Mouse (Mus musculus) layer of hippocampus, adult 11-12 months (tissue): ENCODE measurements around the gene Gng2.
A peak's percentile ranks its signal among the peaks of the same experiment; 100 is the strongest.
"Not testable (repeated sequence)": the region's sequence is repeated elsewhere in the genome, so short reads cannot be mapped to it uniquely, and the experiment has no call there.

Source experiments
- DNase-seq: peaks from one replicate; pipeline ENCODE4 v3.0.0; 2022; ENCODE audit warnings: low spot score

Gene Gng2

DNA sequence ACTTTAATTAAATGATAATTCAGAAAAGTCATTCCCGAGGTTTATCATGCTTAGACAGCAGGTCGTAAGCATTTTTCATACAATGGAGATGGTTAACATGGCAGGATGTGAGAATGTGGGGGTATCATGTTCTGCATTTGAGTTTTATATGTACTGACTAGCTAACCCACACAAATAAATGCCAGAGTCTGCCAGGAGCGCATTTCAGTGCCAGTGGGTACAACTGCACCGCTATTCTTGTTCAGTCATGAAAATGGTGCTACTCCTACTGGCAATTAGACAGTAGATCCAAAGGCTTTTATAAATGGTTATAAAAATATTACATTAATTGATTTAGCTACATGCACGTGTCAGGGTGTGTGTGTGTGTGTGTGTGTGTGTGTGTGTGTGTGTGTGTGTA, 38.9 kb downstream of the Gng2 start:
- DNase-seq: peak; percentile 32

DNA sequence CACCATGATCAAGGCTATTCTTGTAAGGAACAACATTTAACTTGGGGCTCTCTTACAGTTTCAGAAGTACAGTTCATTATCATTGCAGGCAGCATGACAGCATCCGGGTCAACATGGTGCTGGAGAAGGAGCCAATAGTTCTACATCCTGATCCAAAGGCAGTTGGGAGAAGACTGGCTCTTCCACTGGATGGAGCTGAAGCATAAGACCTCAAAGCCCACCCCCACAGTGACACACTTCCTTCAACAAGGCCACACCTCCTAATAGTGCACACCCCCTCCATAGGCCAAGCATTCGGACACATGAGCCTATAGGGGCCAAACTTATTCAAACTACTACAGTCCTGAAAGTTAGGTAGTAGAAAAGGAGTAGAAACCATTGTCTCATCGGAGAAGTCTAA, 42.3 kb downstream of the Gng2 start:
- no peak for DNase-seq

DNA sequence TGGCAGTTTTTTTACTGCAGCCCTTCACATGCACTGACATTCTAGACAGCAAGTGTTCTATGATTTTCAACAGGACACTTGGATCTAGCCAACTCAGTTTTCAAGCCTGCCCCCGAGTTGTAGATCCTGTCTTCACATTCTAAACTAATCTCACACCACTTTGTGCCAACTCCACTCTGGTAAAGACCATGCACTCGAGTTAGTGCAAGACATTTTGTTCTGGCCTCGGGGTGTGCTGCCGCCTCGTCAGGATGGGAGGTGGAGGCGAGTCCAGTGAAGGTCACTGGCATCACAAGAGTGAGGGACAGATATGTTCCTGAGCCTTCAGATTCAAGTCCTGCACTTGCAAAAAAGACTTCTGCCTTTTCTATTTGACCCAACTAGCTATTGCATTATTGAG, 44.1 kb downstream of the Gng2 start:
- DNase-seq: no peak

DNA sequence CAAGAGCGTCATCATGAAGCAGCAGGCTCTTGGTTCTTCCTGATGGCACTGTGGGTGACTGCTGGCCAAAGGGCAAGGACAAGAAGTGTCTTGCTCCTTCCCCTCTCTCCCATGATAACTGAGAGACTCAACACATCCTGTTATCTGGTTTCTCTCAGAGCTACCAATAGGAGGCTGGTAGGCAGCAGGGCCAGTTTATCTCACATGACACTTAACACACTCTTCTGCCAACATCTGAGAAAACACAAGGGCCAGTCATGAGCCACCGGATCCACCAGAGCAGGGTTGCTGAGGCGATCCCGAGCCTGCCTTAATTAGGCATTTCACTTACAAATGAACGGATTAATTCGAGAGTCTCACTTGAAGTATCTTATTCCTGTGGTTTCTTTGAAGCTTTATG, 49.5 kb downstream of the Gng2 start:
- no peak for DNase-seq

DNA sequence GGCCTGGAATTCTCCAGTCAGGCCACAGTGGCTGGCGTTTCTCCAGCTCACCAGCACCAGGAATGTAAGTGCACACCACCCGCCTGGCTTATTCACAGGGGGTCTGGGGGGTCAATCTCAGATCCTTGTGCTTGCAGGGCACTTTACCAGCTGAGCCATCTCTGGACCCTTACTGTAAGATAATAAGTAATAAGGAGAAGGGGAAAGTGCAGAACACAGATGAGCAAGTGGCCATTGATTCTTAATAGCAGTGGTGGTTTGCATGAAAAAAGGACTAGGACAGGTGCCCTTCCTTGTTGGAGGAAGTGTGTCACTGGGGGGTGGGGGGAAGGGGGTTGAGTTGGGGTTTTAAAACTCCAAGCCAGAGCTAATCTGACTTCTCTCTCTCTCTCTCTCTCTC, 50.3 kb downstream of the Gng2 start:
- DNase-seq: no peak

DNA sequence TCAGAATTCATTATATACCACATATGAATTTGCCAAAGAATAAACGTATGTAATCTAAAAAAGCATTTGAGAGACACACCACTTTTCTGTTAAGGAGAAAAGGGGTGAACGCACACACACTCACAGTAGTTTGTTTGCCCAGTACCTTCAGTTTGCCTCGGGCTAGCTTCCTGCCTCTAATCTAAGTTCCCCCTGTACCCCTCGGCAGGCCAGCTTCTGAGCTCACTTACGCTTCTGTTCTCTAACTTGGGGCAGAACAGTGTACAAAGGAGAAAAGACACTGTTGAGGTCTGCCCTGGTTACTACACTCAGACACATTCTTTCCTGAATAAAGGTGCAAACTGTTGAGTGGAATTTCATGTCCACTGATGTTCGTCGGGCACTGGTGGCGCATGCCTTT, 51.1 kb downstream of the Gng2 start:
- DNase-seq: no peak

DNA sequence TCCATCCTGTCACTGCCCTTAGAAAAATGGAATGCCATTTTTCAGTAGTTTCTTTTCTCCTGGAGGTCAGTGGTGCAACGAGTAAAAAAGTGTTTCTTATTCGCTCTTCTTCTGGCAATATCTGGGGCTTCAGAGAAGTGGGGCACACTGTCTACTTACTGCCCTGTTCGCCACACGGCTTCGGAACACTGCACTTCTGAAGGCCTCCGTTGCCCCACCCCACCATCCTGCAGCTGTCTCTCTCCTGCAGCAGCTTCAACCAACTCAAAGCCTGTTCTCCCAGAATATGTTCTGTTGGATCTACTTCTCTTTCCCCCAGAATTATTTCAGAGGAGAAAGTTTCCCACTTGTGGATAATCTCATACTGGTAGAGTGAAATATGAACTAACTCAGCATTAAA, 52.3 kb downstream of the Gng2 start:
- no peak for DNase-seq

DNA sequence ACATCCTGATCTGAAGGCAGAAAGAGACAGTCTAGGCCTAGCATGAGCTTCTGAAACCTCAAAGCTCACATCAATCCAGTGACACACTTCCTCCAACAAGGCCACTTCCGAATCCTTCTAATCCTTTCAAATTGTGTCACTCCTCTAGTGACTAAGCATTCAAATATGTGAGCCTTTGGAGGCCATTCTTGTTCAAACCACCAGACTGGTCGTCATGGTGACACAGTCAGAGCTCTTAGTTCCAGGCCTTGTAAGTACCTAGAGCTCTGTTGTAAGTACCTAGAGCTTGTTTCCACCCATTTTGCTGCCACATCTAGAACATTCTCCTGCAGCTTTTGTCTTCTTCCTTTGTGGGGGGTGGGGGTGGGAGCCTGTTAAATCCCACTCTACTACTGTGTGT, 53.3 kb downstream of the Gng2 start:
- DNase-seq: no peak

DNA sequence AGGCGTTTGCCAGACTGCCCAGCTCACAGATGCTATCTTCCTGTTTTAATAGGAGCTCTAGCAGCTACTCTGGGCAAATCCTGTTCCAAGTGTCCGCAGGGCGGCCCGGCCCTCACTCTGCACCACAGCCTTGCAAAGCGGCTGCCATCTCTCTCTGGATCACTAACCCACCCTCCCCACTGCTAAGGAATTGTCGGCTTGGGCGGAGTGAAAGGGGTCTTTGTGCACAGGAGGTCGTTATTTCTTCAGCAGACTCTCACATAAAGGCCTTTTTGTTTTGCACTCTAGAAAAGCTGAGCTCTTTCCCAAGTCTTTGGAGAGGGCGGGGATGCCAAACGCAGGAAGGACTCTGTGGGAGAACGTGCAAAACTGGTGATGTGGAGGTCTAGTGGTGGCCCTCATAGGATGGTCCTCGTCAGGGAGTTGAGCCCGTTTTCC, 57.2 kb downstream of the Gng2 start:
- DNase-seq: no peak

DNA sequence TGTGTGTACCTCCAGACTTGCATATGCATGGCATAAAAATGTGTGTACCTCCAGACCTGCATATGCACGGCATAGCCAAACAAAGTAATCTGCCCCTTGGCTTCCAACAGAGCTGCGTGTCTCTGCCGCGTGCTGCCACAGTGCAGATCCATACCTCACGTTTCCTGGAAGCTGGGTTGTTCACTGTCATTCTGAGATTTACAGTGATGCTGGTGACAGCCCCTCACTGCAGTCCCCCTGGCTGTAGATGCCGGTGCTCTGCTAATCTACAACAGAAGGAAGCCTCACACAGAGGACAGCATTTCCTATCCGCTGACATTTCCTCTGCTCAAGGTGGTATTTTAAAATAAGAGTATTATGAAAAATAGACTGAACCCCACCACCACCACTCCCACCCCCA, 57.6 kb downstream of the Gng2 start:
- DNase-seq: no peak

DNA sequence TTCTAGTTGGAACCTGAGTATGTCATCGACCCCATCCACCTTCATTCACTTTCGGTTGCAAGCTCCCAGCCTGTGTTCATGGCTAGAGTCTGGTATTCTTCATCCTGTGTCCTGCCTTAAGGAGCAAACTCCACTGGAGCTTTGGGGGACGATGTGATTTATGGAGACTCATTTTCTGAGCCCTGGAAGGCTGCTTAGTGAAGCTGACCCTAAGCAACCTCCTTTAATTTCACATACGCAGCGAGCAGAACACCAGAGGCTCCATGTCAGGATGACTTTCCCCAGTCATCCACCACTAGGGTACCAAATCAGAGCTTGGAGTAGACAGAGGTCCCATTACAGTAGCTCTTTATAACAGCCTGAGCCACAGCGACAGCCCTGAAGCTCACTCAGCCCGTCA, 59.9 kb downstream of the Gng2 start:
- no peak for DNase-seq

DNA sequence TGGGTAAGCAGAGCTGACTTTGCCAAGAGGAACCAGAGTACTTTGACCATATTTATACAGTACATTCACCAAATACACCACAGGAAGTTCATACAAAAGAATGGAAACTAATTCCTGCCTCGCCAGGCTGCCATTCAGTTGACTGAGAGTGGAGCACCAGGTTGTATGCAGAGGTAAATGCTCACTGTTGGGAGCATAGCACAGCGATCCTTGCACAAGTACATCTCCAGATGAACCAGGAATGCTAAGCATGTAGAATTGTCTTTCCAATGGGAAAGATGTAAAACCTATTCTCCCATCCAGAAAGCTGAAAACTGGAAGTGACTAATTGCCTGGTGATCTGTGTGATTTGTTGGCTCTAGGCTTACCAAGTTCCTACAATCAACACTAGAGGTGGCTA, 61.1 kb downstream of the Gng2 start:
- DNase-seq: no peak

DNA sequence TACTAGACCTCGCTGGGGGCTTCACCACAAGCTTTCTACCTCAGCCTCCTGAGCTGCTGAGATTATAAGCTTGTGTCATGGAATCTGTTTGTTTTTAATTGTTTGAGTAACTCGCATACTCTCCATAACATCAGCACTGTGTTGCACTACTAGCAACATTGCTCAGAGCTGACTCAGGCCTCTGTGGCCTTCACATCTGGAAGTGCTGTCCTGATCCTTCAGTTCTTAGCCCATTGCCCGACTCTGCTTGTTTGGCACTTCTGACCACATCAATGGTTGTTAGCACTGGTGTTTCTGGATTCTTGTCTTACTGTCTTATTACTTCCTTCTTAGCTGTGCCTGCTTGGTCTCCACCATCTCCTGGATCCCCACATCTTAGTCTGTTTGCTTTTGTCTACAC, 64.5 kb downstream of the Gng2 start:
- DNase-seq: no peak

DNA sequence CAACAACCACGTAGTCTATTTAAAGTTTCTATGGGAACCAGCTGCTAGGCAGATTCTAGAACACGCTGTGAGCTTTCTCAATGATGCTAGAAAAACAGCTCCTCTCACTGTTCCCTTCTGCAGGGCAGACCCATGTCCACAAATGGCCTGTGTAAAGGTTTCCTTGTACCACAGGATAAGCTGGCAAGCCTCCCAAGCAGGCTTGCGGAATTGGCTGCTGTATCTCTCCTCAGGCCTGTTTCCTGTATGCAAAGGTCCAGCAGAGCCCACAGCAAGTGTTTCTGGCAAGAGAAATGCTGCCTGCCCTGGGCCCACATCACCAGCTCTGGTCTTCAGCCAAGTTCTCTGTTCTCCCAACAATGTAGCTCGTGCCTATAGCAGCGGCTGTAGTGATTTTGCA, 71.8 kb downstream of the Gng2 start:
- peak; percentile 74 for DNase-seq

DNA sequence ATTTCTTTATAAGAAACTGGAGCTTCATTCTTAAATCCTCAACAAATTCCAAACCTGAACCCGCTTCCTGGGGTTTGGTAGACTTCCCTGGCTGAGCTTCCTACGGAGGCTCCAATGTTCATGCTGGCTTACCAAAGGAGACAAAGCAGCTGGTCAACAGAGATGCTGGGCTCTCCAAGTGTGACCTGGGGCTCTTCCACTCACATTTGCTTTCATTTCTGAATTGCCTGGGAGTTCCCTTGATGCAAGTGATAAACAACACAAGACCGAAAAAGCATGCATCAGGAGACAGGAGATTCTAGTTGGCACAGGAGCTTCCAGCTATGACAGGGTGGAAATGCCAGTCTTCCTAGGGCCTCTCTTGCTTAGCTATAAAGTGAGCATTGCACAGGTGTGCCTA, 72.6 kb downstream of the Gng2 start:
- DNase-seq: no peak

DNA sequence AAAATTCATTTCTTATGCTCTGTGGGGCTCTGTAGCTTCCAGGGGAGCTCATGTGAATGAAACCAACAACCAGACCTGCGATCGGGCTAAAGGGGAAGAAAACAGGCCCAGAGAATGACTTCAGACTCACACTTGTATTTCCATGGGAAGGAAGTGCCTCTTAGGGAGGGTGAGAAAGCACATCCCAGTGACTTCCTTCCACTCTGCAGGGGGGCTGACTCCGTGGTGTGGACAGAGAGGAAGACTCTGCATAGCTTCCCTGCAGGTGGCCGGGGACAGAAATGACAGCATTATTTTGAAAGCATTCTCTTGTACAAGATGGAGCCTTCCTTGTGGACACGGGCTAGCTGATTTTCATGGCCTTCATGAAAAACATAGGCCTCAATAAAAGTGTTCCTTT, 73.4 kb downstream of the Gng2 start:
- no peak for DNase-seq

DNA sequence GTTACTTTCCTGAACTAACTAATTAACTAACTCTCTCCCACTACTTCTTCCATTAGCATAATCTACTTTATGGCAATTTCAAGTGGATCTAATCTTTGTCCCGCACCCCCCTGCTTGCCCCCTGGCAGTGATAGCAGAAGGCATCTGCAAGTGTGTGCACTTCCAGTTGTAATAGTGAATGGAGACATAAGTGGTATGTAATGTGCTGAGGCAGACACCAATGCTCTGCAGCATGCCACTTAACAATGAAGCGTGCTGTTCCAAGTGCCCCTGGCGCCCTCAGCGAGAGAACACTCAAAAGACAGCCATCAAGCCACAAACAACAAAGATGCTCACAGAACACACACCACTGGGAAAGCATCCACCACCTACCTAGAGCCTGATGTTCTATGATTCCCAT, 76.9 kb downstream of the Gng2 start:
- DNase-seq: no peak

DNA sequence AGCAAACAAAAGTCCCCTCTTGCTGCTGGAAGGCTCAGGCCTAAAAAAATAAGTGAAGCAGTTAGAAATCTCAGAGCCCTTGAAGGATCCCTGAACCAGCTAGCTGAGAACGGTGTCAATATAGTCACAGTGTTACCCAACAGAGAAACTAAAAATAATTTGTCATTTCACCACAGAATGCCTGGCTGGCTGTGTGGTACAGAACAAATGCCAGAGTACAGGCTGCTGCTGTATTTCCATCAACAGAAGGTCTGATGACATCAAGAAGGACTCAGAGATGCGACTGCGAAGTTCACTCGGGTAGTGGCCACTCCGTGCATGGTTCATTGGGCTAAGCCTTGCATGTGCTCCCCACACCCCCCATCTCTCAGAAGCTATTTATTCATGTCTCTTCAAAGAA, 89.9 kb downstream of the Gng2 start:
- peak; percentile 63 for DNase-seq

DNA sequence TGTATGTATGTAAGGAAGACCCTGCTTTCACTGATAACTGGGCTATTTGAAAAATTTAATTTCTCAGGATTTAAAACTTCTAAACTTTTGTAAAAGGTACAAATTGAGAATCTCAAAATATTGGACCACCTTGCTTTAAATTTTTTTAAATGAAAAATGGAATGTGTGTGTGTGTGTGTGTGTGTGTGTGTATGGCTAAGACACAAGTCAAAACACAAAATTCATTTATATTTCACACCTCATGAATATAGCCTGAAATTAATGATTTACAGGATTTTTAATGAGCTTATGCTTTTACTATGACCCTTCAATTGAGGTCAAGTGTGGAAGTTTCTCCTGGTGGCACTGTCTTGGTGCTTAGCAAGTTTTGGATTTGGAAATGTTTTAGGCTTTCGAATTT, 93.0 kb downstream of the Gng2 start:
- DNase-seq: not testable (repeated sequence)

DNA sequence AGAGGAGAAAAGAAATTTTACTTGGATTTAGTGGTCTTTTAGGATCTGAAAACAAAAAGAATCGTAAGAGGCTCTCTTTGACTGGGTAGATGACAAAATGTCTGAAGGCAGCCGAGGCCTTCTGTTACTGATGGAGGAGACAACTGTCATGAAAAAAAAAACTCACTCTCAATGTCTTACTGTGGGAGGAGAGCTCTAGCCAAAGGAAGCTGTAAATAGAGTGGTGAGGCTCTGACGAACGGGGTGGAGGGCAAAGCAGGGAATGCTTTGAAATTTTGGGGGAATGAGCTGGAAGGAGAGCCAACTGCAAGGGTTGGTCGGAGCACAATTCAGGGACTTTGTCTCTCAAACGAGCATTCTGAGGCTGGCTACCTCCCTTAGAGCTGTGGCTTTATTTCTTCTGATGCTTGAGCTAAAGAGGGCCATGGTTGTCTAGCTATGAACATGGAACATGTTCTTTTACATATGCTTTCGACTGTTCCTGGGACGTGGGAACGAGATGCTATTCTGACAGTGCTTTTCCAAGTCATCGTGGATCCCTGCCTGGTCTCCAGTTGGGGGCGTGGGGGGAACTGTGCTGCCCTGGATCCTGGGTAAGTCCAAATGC, 103.1 kb downstream of the Gng2 start:
- no peak for DNase-seq

DNA sequence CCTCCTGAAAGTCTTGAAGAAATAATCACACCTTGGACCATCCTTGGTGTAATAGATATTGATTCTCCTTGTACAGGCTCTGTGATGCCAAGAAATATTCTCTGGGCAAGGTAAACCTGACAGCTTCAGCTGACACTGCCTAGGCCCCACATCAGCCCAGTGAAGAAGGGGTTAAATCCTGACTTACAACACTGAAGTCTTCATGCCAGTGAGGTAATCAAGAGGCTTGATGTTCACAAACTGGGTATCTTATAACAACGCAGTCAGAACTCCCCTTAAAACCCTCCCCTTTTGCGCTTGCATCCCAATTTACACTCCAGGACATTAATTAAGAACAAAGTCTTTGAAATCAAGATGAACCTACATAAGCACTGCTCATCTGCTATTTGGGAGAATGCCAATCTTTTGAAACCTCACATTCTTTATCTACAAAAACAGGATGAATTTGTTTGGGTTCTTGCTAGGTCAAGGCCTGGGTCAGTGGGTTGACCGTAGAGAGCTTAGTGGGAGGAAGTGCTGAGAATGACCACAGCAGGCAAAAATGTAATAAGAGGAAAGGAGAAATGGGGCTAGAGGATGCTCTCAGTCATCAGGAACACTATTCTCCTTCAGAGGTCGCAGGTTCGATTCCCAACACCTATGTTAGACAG, 110.0 kb downstream of the Gng2 start:
- DNase-seq: no peak

DNA sequence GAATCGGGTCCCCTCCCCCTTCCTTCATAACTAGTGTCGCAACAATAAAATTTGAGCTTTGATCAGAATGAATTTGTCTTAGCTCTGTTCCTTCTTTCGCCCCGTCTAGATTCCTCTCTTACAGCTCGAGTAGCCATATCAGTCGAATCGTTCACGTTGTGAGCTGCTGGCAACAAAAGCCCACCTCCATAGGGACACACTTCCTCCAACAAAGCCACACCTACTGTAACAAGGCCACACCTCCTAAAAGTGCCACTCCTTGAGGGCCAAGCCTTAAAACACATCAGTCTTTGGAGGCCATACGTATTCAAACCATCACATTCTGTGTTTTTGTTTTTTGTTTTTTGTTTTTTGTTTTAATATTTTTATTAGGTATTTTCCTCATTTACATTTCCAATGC, 112.3 kb downstream of the Gng2 start:
- DNase-seq: not testable (repeated sequence)

DNA sequence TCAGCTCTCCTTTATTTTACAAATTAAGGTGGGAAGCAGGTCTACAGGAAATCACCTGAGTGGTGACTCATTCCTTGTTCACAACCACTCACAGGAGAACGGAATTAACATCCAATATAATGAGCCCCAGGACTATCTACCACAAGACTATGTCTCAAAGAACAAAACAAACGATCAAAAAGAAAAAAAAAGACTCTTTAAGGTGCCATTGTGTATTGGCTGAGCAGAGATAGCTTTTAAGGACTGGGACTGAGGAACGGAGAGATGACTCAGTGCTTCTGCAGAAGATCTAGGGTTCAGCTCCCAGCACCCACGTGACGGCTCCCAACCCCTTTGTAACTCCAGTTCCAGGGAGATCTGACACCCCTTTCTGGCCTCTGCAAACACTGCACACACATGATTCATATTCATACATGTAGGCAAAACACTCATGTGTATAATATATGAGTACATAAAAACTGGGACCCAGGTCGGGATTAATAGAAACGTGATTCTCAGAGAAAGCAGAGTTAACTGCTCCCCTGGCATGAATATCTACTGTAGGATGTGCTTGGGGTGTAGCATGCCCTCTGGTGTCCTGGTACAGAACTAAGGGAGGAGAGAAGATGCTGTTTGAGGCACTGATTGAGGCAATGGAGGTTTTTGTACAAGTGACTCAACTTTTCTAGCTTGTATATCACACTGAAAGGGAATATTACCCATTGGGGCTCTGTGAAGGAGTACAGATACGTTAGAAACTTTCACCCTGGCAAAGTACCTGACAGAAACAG, 115.9 kb downstream of the Gng2 start:
- DNase-seq: no peak

DNA sequence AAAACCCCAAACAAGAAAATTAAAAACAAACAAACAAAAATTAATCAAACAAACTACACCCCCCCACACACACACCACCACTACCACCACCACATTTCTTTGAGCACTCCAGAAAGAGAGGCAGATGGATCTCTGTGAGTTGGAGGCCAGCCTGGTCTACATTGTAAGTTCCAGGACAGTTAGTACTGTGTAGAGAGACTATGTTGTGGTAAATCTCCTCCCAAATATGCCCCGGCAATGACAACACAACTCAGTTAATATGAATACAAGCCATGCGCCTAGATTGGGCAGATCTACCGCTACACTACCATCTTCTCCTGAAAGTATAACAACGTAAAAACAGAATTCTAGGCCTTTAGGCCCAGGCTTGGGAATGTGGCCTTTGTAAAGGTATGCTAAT, 117.1 kb downstream of the Gng2 start:
- DNase-seq: no peak
